Mouse (Mus musculus) thymus, postnatal 36 days (tissue): Measurements from ENCODE around the gene Olfr5.
A peak's percentile ranks its signal among the peaks of the same experiment; 100 is the strongest.
"Not testable (repeated sequence)": the region's sequence is repeated elsewhere in the genome, so short reads cannot be mapped to it uniquely, and the experiment has no call there.

Experiments used
- DNase-seq, 2 experiments: peaks; one replicate each; pipeline ENCODE4 v3.0.0; 2022; ENCODE audit warnings: mixed read lengths in 2 of 2

Olfr5 gene

DNA sequence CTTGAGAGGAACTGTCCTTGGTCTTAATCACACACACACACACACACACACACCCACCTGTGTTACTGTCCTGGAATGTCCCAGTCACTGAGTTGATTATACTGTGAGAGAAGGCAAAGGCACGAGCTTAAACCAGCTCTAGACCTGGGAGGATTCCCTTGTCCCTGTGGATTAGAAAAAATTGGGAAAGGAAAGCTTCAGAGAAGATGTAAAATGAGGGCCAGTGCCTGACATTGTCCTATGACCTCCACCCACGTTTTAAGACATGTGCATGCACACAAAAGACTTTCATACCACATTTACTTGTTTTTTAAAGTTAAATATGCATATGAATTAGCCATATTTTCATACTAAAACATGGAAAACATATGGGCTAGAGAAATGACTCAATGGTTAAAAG, at the start of gene Olfr5:
Olfr5 (minus strand) TSS at position 101 of the 400 bp plus-strand sequence.
- DNase-seq: no peak

GRCm38 (mm10) chr7:6526141-6526540, 39.4 kb upstream of the Olfr5 start:
- no peak for DNase-seq

DNA sequence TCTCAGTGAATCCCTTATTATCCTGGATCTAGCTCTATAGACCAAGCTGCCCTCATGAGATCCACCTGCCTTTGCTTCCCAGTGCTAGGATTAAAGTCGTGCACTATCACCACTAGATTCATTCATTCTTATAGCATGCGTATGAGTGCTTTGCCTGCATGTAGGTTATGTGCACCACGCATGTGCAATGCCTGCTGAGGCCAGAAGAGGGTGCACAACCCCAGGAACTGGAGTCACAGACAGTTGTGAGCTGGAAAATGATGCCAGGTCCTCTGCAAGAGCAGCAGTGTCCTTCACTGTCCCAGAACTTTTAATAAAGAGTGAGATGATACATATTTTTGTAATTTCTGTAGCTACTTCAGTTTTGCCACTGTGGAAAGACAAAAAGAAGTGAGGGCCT, 38.3 kb upstream of the Olfr5 start:
- DNase-seq: no peak

DNA sequence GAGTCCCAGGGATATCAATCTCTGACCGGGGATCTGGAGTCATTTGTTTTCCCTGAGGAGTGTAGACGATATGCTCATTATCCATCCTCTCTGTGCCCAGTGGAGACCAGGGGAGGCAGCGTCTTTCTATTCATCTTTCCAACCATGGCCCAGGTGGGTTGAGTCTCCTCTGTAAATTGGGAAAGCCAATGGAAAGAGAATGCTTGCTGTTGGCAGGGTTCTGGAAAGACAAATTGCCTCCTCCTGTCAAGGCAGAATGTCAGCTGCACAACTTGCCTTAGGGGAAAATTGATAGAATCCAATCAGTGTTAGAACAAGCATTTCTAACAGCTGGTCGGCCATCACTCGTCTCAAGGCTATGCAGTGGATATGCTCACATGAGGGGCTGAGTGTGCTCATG, 36.1 kb upstream of the Olfr5 start, which contains the start of gene Olfr1349:
Olfr1349 (minus strand) TSS at position 101 of the 400 bp plus-strand sequence.
- DNase-seq: no peak

DNA sequence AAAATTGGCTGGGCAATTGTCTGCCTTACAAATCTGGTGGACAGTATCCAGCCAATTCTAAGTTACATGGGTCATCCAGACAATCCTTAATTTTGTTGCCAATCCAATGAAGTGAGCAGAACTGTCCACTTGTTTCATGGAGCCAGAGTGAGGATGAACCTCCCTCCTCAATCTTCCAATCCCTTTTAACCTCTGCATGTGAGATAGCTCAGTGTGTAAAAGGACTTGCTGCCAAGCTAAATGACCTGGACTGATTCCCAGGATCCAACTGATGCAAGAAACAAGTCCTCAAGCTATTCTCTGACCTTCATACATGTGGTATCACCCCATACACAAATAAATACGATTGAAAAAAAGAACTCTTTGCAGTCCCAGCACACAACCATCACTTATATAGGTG, 34.9 kb upstream of the Olfr5 start:
- DNase-seq: no peak

DNA sequence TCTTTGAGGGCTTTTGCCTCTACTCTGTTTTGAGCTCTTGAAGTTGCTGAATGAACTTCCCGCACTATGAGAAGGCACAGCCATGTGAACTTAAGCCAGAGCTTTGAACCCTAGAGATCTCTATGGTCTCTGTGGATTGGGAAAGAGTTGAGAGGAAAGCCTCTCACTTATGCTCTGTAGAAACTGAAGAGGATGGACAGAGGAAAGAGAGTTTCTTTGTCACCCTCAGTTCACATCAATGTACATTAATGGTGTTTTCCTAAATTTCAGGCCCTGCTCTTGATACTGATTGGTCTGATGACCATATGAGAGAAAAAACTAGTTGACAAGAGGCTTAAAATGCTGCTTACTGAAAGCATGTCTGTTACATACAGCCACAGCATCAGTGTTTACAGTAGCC, 21.9 kb upstream of the Olfr5 start, which contains the start of gene Olfr1348:
Olfr1348 (minus strand) TSS at position 101 of the 400 bp plus-strand sequence.
- no peak for DNase-seq

GRCm38 (mm10) chr7:6499655-6500054, 12.9 kb upstream of the Olfr5 start, which contains the start of gene Olfr1347:
Gene Olfr1347, minus strand, starts transcription at chr7:6499755.
- no peak for DNase-seq

GRCm38 (mm10) chr7:6477633-6478032, 9.1 kb downstream of the Olfr5 start:
- DNase-seq: not testable (repeated sequence)

DNA sequence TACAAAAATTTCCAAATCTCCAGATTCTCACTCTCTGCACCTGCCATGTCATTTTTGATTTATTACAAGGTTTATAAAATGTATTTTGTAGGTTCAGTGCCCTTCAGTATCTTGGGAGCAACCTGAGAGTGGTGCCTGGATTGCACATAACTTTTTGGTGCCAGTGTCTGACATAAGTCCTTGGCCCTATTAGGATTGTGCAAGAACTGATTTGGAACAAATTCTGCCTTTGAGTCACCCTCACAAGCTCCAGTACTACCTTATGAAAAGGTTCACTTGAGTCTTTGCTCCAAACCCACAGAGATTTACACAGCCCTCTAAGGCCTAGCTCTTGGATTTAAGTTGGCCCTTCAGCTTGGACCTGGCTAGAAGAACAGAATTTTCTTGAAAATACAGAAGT, 19.8 kb downstream of the Olfr5 start, which contains the start of gene Olfr1346:
Olfr1346 (plus strand) TSS at position 151 of the 400 bp plus-strand sequence.
- no peak for DNase-seq

DNA sequence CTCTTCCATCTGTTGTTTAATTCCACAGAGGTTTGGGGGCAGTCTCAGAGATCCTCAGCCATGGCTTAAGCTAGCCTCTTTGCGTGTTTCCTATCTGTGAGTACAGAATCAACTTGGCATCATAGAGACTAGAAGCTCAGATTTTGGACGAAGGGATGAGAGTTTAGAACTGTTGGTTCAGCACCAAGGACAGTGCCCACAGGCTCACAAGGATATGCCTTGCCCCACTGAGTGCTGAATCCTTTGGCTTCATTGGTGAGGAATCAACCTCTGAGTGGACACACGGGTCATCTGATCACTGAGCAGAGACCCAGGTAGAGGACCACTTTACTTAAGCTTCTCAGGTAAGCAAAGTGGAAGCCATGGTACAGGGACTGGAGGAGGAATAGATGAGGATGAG, 30.3 kb downstream of the Olfr5 start:
- no peak for DNase-seq

DNA sequence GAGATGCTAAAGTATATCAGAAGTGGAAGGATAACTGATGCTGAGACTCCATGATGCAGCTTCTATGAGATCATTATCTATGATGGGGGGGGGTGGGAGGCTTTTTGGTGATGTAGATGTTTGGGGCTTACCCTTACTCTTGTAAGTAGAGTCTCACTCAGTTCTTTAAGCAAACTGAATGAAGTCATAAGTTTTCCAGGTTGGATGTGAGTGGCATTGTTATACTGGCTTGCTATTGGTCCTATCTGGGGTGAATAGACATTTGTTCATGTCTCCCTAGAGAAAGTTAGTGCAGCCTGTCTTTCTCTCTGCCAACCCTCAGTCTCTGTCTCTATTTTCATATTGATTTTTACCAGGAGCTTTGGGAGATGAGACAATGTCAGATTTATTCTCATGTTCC, 30.9 kb downstream of the Olfr5 start, which contains the start of gene Olfr1336:
Olfr1336 (plus strand) TSS at position 301 of the 400 bp plus-strand sequence.
- DNase-seq: no peak

DNA sequence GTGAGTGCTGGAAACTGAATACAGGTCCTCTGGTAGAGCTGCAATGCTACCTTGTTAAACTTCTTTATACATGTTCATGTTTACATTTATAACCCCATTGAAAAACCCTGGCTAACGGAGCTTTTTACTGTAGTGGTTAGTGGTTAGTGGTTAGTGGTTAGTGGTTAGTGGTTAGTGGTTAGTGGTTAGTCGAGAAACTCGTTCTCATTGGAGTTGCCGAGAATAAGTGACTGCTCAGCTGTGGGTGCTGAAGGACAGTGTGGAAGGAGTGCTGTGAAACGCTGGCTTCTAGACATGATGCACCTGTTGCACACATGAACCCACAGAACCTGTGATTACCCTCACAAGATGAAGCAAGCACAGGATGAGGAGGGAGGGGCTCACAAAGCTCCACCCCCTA, 39.0 kb downstream of the Olfr5 start:
- no peak for DNase-seq

GRCm38 (mm10) chr7:6441173-6441572, 45.6 kb downstream of the Olfr5 start:
- DNase-seq: no peak

DNA sequence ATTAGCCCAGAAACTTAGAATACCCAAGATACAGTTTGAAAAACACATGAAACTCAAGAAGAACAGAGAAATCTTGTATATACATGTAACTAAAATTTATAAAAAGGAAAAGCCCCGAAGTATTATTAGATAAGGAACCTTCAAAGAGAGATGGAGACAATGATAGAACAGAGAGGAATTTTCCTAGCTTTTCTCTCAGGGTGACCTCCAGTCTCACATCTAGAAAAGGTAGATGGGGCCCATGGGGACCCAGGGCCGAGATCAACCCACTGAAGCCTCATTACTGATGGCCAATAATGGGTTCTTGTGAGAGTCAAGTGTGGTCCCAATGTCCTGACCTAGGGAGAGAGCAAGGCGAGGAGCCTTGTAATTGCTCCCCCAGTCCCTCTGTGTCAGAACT, 48.4 kb downstream of the Olfr5 start, which contains the start of gene Olfr1344:
Olfr1344 (plus strand) TSS at position 301 of the 400 bp plus-strand sequence.
- no peak for DNase-seq

DNA sequence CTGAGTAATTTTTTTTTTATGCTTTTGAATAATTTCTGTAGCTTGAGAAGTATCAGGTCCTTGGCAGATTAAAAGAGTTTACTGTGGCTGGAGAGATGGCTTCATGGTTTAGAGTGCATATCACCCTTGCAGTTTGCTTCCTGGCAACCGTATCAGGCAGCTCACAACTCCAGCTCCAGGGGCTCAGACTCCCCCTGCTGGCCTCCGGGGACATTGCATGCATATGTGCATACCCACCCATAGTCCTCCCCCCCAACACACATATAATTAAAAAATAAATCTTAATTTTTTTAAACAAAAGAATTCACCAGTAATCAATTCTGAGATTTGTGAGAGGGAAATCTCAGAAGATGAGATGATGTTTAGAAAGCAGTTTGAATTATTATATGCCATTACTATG, 56.4 kb downstream of the Olfr5 start:
- peak; percentile 26 to 35 for DNase-seq

- DNase-seq: no peak
Measured at GRCm38 (mm10) chr7:6429381-6429780, 57.4 kb downstream of the Olfr5 start.
